Mouse (Mus musculus): ENCODE measurements around the gene Med12l.

- TF ChIP-seq GATA1 (IDR thresholded peaks at IDR 0.05; ENCODE audit: borderline replicate concordance, low read length), result no peak
- TF ChIP-seq FLI1 (IDR thresholded peaks at IDR 0.05; ENCODE audit: low read length), result no peak
These were observed 25.0 kb upstream of the Med12l start for GRCm38 (mm10) chr3:58980579-58980978.
